Mouse (Mus musculus): Measurements from ENCODE around the gene Tyrobp.

Tyrobp gene

GRCm38 (mm10) chr7:30423071-30423641, 9.6 kb downstream of the Tyrobp start:
- DNase-seq (ENCODE audit: low read depth, low spot score) = no peak

- no peak for DNase-seq (ENCODE audit: low read depth, low spot score)
Observed at GRCm38 (mm10) chr7:30429327-30429726, 15.8 kb downstream of the Tyrobp start.

GRCm38 (mm10) chr7:30430191-30430590, 16.6 kb downstream of the Tyrobp start:
- DNase-seq (ENCODE audit: low read depth, low spot score) = no peak

GRCm38 (mm10) chr7:30431793-30432192, 18.2 kb downstream of the Tyrobp start:
- DNase-seq (ENCODE audit: low read depth, low spot score) = peak; percentile 36

GRCm38 (mm10) chr7:30434238-30434637, 20.7 kb downstream of the Tyrobp start:
- DNase-seq (ENCODE audit: low read depth, low spot score) = peak; percentile 62

GRCm38 (mm10) chr7:30434701-30435100, 21.1 kb downstream of the Tyrobp start:
- no peak for DNase-seq (ENCODE audit: low read depth, low spot score)

- no peak for DNase-seq (ENCODE audit: low read depth, low spot score)
Observed at GRCm38 (mm10) chr7:30435156-30435555, 21.6 kb downstream of the Tyrobp start.

- DNase-seq (ENCODE audit: low read depth, low spot score) = no peak
Observed at GRCm38 (mm10) chr7:30436879-30437278, 23.3 kb downstream of the Tyrobp start.

GRCm38 (mm10) chr7:30439734-30440133, 26.2 kb downstream of the Tyrobp start:
- DNase-seq (ENCODE audit: low read depth, low spot score) = no peak

- peak; percentile 64 for DNase-seq (ENCODE audit: low read depth, low spot score)
Observed at GRCm38 (mm10) chr7:30440697-30441096, 27.1 kb downstream of the Tyrobp start.

- no peak for DNase-seq (ENCODE audit: low read depth, low spot score)
Observed at GRCm38 (mm10) chr7:30443696-30444095, 30.1 kb downstream of the Tyrobp start.

- peak; percentile 71 for DNase-seq (ENCODE audit: low read depth, low spot score)
Observed at GRCm38 (mm10) chr7:30444154-30444970, 30.8 kb downstream of the Tyrobp start.

- DNase-seq (ENCODE audit: low read depth, low spot score) = no peak
Observed at GRCm38 (mm10) chr7:30444971-30445751, 31.6 kb downstream of the Tyrobp start, which contains the start of gene Aplp1. Gene Aplp1, minus strand, starts transcription at chr7:30445535.

GRCm38 (mm10) chr7:30450241-30450640, 36.7 kb downstream of the Tyrobp start:
- DNase-seq (ENCODE audit: low read depth, low spot score) = no peak

GRCm38 (mm10) chr7:30453327-30453726, 39.8 kb downstream of the Tyrobp start:
- DNase-seq (ENCODE audit: low read depth, low spot score) = no peak

- no peak for DNase-seq (ENCODE audit: low read depth, low spot score)
Observed at GRCm38 (mm10) chr7:30453766-30454165, 40.2 kb downstream of the Tyrobp start.

- no peak for DNase-seq (ENCODE audit: low read depth, low spot score)
Observed at GRCm38 (mm10) chr7:30454259-30454658, 40.7 kb downstream of the Tyrobp start.

- DNase-seq (ENCODE audit: low read depth, low spot score) = no peak
Observed at GRCm38 (mm10) chr7:30456487-30456886, 42.9 kb downstream of the Tyrobp start.

GRCm38 (mm10) chr7:30456911-30457628, 43.5 kb downstream of the Tyrobp start:
- no peak for DNase-seq (ENCODE audit: low read depth, low spot score)

- DNase-seq (ENCODE audit: low read depth, low spot score) = peak; percentile 75
Observed at GRCm38 (mm10) chr7:30457629-30458330, 44.2 kb downstream of the Tyrobp start, which contains the start of the genes Kirrel2 and Nphs1. Gene Kirrel2, minus strand, starts transcription at chr7:30457690. Gene Nphs1, plus strand, starts transcription at chr7:30458315.

- DNase-seq (ENCODE audit: low read depth, low spot score) = no peak
Observed at GRCm38 (mm10) chr7:30459484-30459883, 45.9 kb downstream of the Tyrobp start.
